Mouse (Mus musculus): ENCODE results near the gene Abca2.

GRCm38 (mm10) chr2:25457022-25457896 lies 28.8 kb downstream of the Abca2 start:
- TF ChIP-seq CTCF (IDR thresholded peaks at IDR 0.05; ENCODE audit: borderline replicate concordance, insufficient read depth, low read length) (no peak), POLR2A (IDR thresholded peaks at IDR 0.05; ENCODE audit: low read depth, low read length) (0 out of 2 replicates have a peak, but pooled peaks have one; percentile 15)
